Mouse (Mus musculus) spleen, adult 2 months (tissue): ENCODE data around the gene Tcf3. TPM values are rescaled to one million over a fixed set of nuclear protein-coding genes. Genes with fewer than 3 reads are reported as not detected.

ENCODE experiments used
- DNase-seq, 2 experiments: peaks; one replicate each; pipeline versions ENCODE4 v3.0.0 to v3.0.0-alpha.2; 2012 to 2021; ENCODE audit warnings: low spot score in 2 of 2, low read depth in 1 of 2
- H3K27ac ChIP-seq: fragments of 200-500 bp; 2 replicates; pipeline ENCODE4 v1.5.1; 2012; ENCODE audit warnings: low read length, inconsistent platforms; ENCODE audit not compliant: insufficient read depth
- H3K27me3 ChIP-seq: fragments of 200-500 bp; 2 replicates; pipeline ENCODE4 v1.6.1; 2012; ENCODE audit warnings: mild to moderate bottlenecking, moderate library complexity, low read length, inconsistent platforms; ENCODE audit not compliant: control insufficient read depth, insufficient read depth
- H3K36me3 ChIP-seq: fragments of 200-500 bp; 2 replicates; pipeline ENCODE4 v1.6.1; 2012; ENCODE audit warnings: mild to moderate bottlenecking, low read length, inconsistent platforms; ENCODE audit not compliant: control insufficient read depth, insufficient read depth
- H3K4me1 ChIP-seq: fragments of 200-500 bp; 2 replicates; pipeline ENCODE4 v1.6.1; 2011; ENCODE audit warnings: inconsistent platforms; ENCODE audit not compliant: control insufficient read depth, insufficient read depth, insufficient read length
- H3K4me3 ChIP-seq: fragments of 200-500 bp; 2 replicates; pipeline ENCODE4 v1.5.1; 2011; ENCODE audit warnings: mild to moderate bottlenecking, inconsistent platforms; ENCODE audit not compliant: insufficient read depth, insufficient read length; ENCODE audit errors: extremely low read depth
- CTCF ChIP-seq: fragments of 200-500 bp; IDR thresholded peaks from 2 replicates; pipeline ENCODE4 v1.5.1; 2011; ENCODE audit warnings: mild to moderate bottlenecking, inconsistent platforms; ENCODE audit not compliant: insufficient read depth, insufficient read length, insufficient replicate concordance; ENCODE audit errors: extremely low read depth
- POLR2A ChIP-seq: fragments of 200-500 bp; IDR thresholded peaks from 2 replicates; pipeline ENCODE4 v1.6.1; 2011; ENCODE audit warnings: low read depth, low read length, inconsistent platforms
- WGBS: fragments of 180-500 bp; shearing (Covaris S2); methylation state at CpG from one replicate; pipeline ENCODE4 v1.1.7; 2018; 5-methylcytosine and 5-hydroxymethylcytosine counted together
- polyA plus RNA-seq: library from polyadenylated mRNA; depleted of rRNA; stranded (reverse); fragments of >200 nt; gene quantifications from 2 replicates; pipeline ENCODE4 v1.2.3, GENCODE M21; 2012; rRNA removed

Gene Tcf3
- polyA plus RNA-seq, 1 experiment: 173 TPM

GRCm38 (mm10) chr10:80371983-80372382, 61.5 kb downstream of the Tcf3 start:
- H3K36me3 ChIP-seq: no peaks in the 10 kb centered on the region
- H3K27me3 ChIP-seq: no peaks in the 10 kb centered on the region; the same call in 1 of the 2 replicates
- WGBS: 61% methylated on average over 9 of the region's 9 CpGs
- no peaks in the 10 kb centered on the region for H3K4me1 ChIP-seq
- H3K27ac ChIP-seq: no peak overlapping the region
- TF ChIP-seq CTCF: no peak
- TF ChIP-seq POLR2A: no peak
- DNase-seq: no peak
- no peak overlapping the region for H3K4me3 ChIP-seq

GRCm38 (mm10) chr10:80371411-80371966, 62.0 kb downstream of the Tcf3 start:
- no peak overlapping the region for H3K27ac ChIP-seq
- H3K4me3 ChIP-seq: peak overlapping the region; percentile 21; the same call in 1 of the 2 replicates
- TF ChIP-seq POLR2A (no peak), CTCF (no peak)
- H3K27me3 ChIP-seq: no peaks in the 10 kb centered on the region; the same call in 1 of the 2 replicates
- DNase-seq: peak; percentile 73 to 76
- 6% methylated on average over 12 of the region's 12 CpGs for WGBS
- H3K4me1 ChIP-seq: no peaks in the 10 kb centered on the region
- H3K36me3 ChIP-seq: no peaks in the 10 kb centered on the region

GRCm38 (mm10) chr10:80369995-80370747, 63.3 kb downstream of the Tcf3 start:
- peak in 1 of 2 experiments; percentile 31 for DNase-seq
- Histone ChIP-seq H3K27me3 (no peaks in the 10 kb centered on the region; the same call in 1 of the 2 replicates), H3K27ac (no peak overlapping the region), H3K4me1 (no peaks in the 10 kb centered on the region), H3K36me3 (no peaks in the 10 kb centered on the region), H3K4me3 (no peak overlapping the region)
- WGBS: 77% methylated on average over 21 of the region's 21 CpGs
- TF ChIP-seq CTCF (peak; percentile 26; the same call in 1 of the 2 replicates), POLR2A (no peak)

- no peak for TF ChIP-seq CTCF
- Histone ChIP-seq H3K36me3 (no peaks in the 10 kb centered on the region), H3K27ac (no peak overlapping the region), H3K4me3 (no peak overlapping the region), H3K27me3 (no peaks in the 10 kb centered on the region; the same call in 1 of the 2 replicates), H3K4me1 (no peaks in the 10 kb centered on the region)
- no peak for DNase-seq
- WGBS: 91% methylated on average over 6 of the region's 6 CpGs
These were observed 65.1 kb downstream of the Tcf3 start for GRCm38 (mm10) chr10:80368392-80368791.

GRCm38 (mm10) chr10:80367954-80368353, 65.5 kb downstream of the Tcf3 start:
- Histone ChIP-seq H3K4me3 (no peak overlapping the region), H3K27ac (no peak overlapping the region), H3K27me3 (no peaks in the 10 kb centered on the region; the same call in 1 of the 2 replicates), H3K4me1 (no peaks in the 10 kb centered on the region), H3K36me3 (no peaks in the 10 kb centered on the region)
- TF ChIP-seq CTCF (no peak), POLR2A (no peak)
- no peak for DNase-seq
- 60% methylated on average over 5 of the region's 5 CpGs for WGBS

- no peak overlapping the region for H3K27ac ChIP-seq
- no peaks in the 10 kb centered on the region for H3K36me3 ChIP-seq
- WGBS: 68% methylated on average over 6 of the region's 6 CpGs
- H3K27me3 ChIP-seq: no peaks in the 10 kb centered on the region; the same call in 1 of the 2 replicates
- no peak for DNase-seq
- no peak overlapping the region for H3K4me3 ChIP-seq
- no peak for TF ChIP-seq CTCF
- no peak for TF ChIP-seq POLR2A
- no peaks in the 10 kb centered on the region for H3K4me1 ChIP-seq
These were observed 67.7 kb downstream of the Tcf3 start for GRCm38 (mm10) chr10:80365736-80366135.

GRCm38 (mm10) chr10:80363734-80364133, 69.7 kb downstream of the Tcf3 start:
- Histone ChIP-seq H3K27me3 (peaks cover 5% of the 10 kb centered on the region; the same call in 1 of the 2 replicates), H3K27ac (no peak overlapping the region), H3K4me3 (no peak overlapping the region), H3K4me1 (no peaks in the 10 kb centered on the region), H3K36me3 (no peaks in the 10 kb centered on the region)
- TF ChIP-seq CTCF (no peak), POLR2A (no peak)
- WGBS: 51% methylated on average over 6 of the region's 6 CpGs
- DNase-seq: no peak

Other genes with a start within 250 kb of the Tcf3 start
- gene Mum1, start 207.2 kb downstream of the Tcf3 start, polyA plus RNA-seq: 35.1 and 42.8 TPM in 2 replicates
- 314 and 402 TPM in 2 replicates for gene Ndufs7, start 184.5 kb downstream of the Tcf3 start, polyA plus RNA-seq
- gene Gamt, start 172.6 kb downstream of the Tcf3 start, polyA plus RNA-seq: 19.7 and 23.5 TPM in 2 replicates
- gene Dazap1, start 172.2 kb downstream of the Tcf3 start, polyA plus RNA-seq: 66.8 and 74.5 TPM in 2 replicates
- gene Rps15, start 141.2 kb downstream of the Tcf3 start, polyA plus RNA-seq: 2,107 and 2,204 TPM in 2 replicates
- gene Apc2, start 137.7 kb downstream of the Tcf3 start, polyA plus RNA-seq: 0.68 and 1.00 TPM in 2 replicates
- 40.6 and 56.7 TPM in 2 replicates for gene 2310011J03Rik, start 113.1 kb downstream of the Tcf3 start, polyA plus RNA-seq
- gene Pcsk4, start 104.1 kb downstream of the Tcf3 start, polyA plus RNA-seq: 6.2 and 10.0 TPM in 2 replicates
- gene Reep6, start 103.7 kb downstream of the Tcf3 start, polyA plus RNA-seq: 2.1 and 2.5 TPM in 2 replicates
- gene Adamtsl5, start 85.2 kb downstream of the Tcf3 start, polyA plus RNA-seq: 8.8 and 14.3 TPM in 2 replicates
- gene Plk5, start 77.2 kb downstream of the Tcf3 start, polyA plus RNA-seq: 0.04 TPM in 1 of 2 replicates, not detected in the other
- 13.4 and 22.6 TPM in 2 replicates for gene Mex3d, start 46.0 kb downstream of the Tcf3 start, polyA plus RNA-seq
- 110 and 124 TPM in 2 replicates for gene Mbd3, start 34.1 kb downstream of the Tcf3 start, polyA plus RNA-seq
- gene Uqcr11, start 26.8 kb downstream of the Tcf3 start, polyA plus RNA-seq: 399 and 753 TPM in 2 replicates
- not detected in 2 replicates for gene Onecut3, start 61.2 kb upstream of the Tcf3 start, polyA plus RNA-seq
- 0.01 and 0.04 TPM in 2 replicates for gene Atp8b3, start 105.5 kb upstream of the Tcf3 start, polyA plus RNA-seq
- 78.0 and 95.1 TPM in 2 replicates for gene Rexo1, start 127.9 kb upstream of the Tcf3 start, polyA plus RNA-seq
- gene Klf16, start 143.7 kb upstream of the Tcf3 start, polyA plus RNA-seq: 27.9 and 41.8 TPM in 2 replicates
- gene Abhd17a, start 156.7 kb upstream of the Tcf3 start, polyA plus RNA-seq: 220 and 302 TPM in 2 replicates
- gene Scamp4, start 169.2 kb upstream of the Tcf3 start, polyA plus RNA-seq: 94.8 and 110 TPM in 2 replicates
- 17.0 and 25.7 TPM in 2 replicates for gene Adat3, start 169.2 kb upstream of the Tcf3 start, polyA plus RNA-seq
- 2.9 and 3.0 TPM in 2 replicates for gene Gm49322, start 172.4 kb upstream of the Tcf3 start, polyA plus RNA-seq
- 206 and 283 TPM in 2 replicates for gene Csnk1g2, start 189.2 kb upstream of the Tcf3 start, polyA plus RNA-seq
- 49.5 and 66.1 TPM in 2 replicates for gene Btbd2, start 223.4 kb upstream of the Tcf3 start, polyA plus RNA-seq
- 351 and 533 TPM in 2 replicates for gene Mknk2, start 244.5 kb upstream of the Tcf3 start, polyA plus RNA-seq